8 mouse cellular contexts compared by ENCODE assay signal in genomic region chr10:63308582-63309366, GRCm38 (mm10).
DNase-seq lines count a peak whose midpoint lies in the region; ATAC-seq lines count a peak whose summit lies in the region.

No protein-coding gene starts in this region.

- no peaks in the 10 kb centered on the region for H3K27me3 ChIP-seq in embryonic facial prominence, embryonic 14.5 days (replicated peaks; ENCODE audit: control insufficient read depth, insufficient read depth, low read length)
- H3K27me3 ChIP-seq in liver, embryonic 13.5 days = no peaks in the 10 kb centered on the region
- no peaks in the 10 kb centered on the region for H3K27me3 ChIP-seq in neural tube, embryonic 11.5 days (ENCODE audit: control insufficient read depth, insufficient read depth, low read length)

- no peak overlapping the region for H3K27ac ChIP-seq in embryonic facial prominence, embryonic 14.5 days (replicated peaks; ENCODE audit: low read depth, low read length)
- no peak overlapping the region for H3K27ac ChIP-seq in liver, embryonic 13.5 days
- H3K27ac ChIP-seq in neural tube, embryonic 11.5 days (ENCODE audit: low read depth, low read length) = no peak overlapping the region

- H3K4me3 ChIP-seq in embryonic facial prominence, embryonic 14.5 days (ENCODE audit: low read depth, low read length) = no peak overlapping the region
- H3K4me3 ChIP-seq in liver, embryonic 13.5 days (replicated peaks) = no peak overlapping the region
- H3K4me3 ChIP-seq in neural tube, embryonic 11.5 days (ENCODE audit: low read depth, low read length) = no peak overlapping the region

- no peaks in the 10 kb centered on the region for H3K4me1 ChIP-seq in embryonic facial prominence, embryonic 14.5 days (ENCODE audit: control insufficient read depth, insufficient read depth, low read length)
- H3K4me1 ChIP-seq in liver, embryonic 13.5 days (replicated peaks) = no peaks in the 10 kb centered on the region
- no peaks in the 10 kb centered on the region for H3K4me1 ChIP-seq in neural tube, embryonic 11.5 days (ENCODE audit: control insufficient read depth, insufficient read depth, low read length)

- no peak overlapping the region for H3K4me2 ChIP-seq in embryonic facial prominence, embryonic 14.5 days (ENCODE audit: low read depth, low read length)
- H3K4me2 ChIP-seq in liver, embryonic 13.5 days = no peak overlapping the region
- H3K4me2 ChIP-seq in neural tube, embryonic 11.5 days (ENCODE audit: low read depth) = no peak overlapping the region

- H3K36me3 ChIP-seq in embryonic facial prominence, embryonic 14.5 days (ENCODE audit: control insufficient read depth, insufficient read depth, low read length) = peaks cover 72% of the 10 kb centered on the region
- H3K36me3 ChIP-seq in liver, embryonic 13.5 days = peaks cover 76% of the 10 kb centered on the region
- peaks cover 5% of the 10 kb centered on the region for H3K36me3 ChIP-seq in neural tube, embryonic 11.5 days (ENCODE audit: control insufficient read depth, insufficient read depth, low read length)

- ATAC-seq in embryonic facial prominence, embryonic 14.5 days (ENCODE audit: low read depth) = peak; percentile 82
- ATAC-seq in liver, embryonic 13.5 days (ENCODE audit: low read depth) = peak; percentile 76
- peak; percentile 48; the same call in 1 of the 2 replicates for ATAC-seq in neural tube, embryonic 11.5 days (ENCODE audit: insufficient read depth, low FRiP score, low TSS enrichment)

- peak; percentile 81 for DNase-seq in CD4-positive helper T cell, adult 2 months (ENCODE audit: low read depth, low spot score)
- peak; percentile 86 for DNase-seq in adrenal gland, postnatal 25 days
- peak; percentile 72 for DNase-seq in embryonic facial prominence, embryonic 14.5 days (ENCODE audit: low spot score)
- DNase-seq in heart, adult 9 months (ENCODE audit: low spot score in 2 of 2) = peak; percentile 36 to 75
- peak; percentile 82 for DNase-seq in kidney, postnatal 14 days
- peak; percentile 75 for DNase-seq in liver, embryonic 13.5 days
- peak; percentile 89 for DNase-seq in neural tube, embryonic 11.5 days (ENCODE audit: low spot score)
- peak; percentile 51 for DNase-seq in telencephalon, adult 2 months (ENCODE audit: low read depth, low spot score)

- 44% methylated on average over 10 of the region's 10 CpGs for WGBS in embryonic facial prominence, embryonic 14.5 days
- WGBS in liver, embryonic 13.5 days (ENCODE audit: insufficient replicate concordance) = 34% methylated on average over 10 of the region's 10 CpGs
- WGBS in neural tube, embryonic 11.5 days = 43% methylated on average over 10 of the region's 10 CpGs

- no peak overlapping the region for H3K9ac ChIP-seq in embryonic facial prominence, embryonic 14.5 days (ENCODE audit: low read depth, low read length)
- no peak overlapping the region for H3K9ac ChIP-seq in liver, embryonic 13.5 days
- H3K9ac ChIP-seq in neural tube, embryonic 11.5 days (ENCODE audit: low read length) = no peak overlapping the region

- no peaks in the 10 kb centered on the region for H3K9me3 ChIP-seq in embryonic facial prominence, embryonic 14.5 days (ENCODE audit: control insufficient read depth, low read length)
- H3K9me3 ChIP-seq in liver, embryonic 13.5 days (replicated peaks) = no peaks in the 10 kb centered on the region
- H3K9me3 ChIP-seq in neural tube, embryonic 11.5 days (ENCODE audit: control insufficient read depth, low read length) = no peaks in the 10 kb centered on the region
